Mouse (Mus musculus): Measurements from ENCODE around the gene Lamb3. TPM values are rescaled to one million over a fixed set of nuclear protein-coding genes. Genes with fewer than 3 reads are reported as not detected.

Gene Lamb3
- polyA plus RNA-seq, 1 experiment from 2014 or later: 8.5 TPM

- peak; percentile 48; the same call in 1 of the 2 replicates for ATAC-seq (ENCODE audit: low read depth)
- no peak overlapping the region for H3K27ac ChIP-seq (replicated peaks; ENCODE audit: low read depth, low read length)
- H3K36me3 ChIP-seq (ENCODE audit: control insufficient read depth, insufficient read depth, low read length): no peaks in the 10 kb centered on the region
- H3K9ac ChIP-seq (ENCODE audit: low read depth, low read length): 0 out of 2 replicates have a peak overlapping the region, but pooled peaks have one; percentile 32
- no peak overlapping the region for H3K4me3 ChIP-seq (ENCODE audit: low read depth, low read length)
- H3K4me1 ChIP-seq (ENCODE audit: control insufficient read depth, insufficient read depth, low read length): peaks cover 21% of the 10 kb centered on the region
- 30% methylated on average over 10 of the region's 10 CpGs for WGBS
- no peaks in the 10 kb centered on the region for H3K9me3 ChIP-seq (ENCODE audit: control insufficient read depth, low read length)
- H3K4me2 ChIP-seq (ENCODE audit: low read depth, low read length): peak overlapping the region; percentile 63
- DNase-seq (ENCODE audit: low spot score): peak; percentile 58
- no peaks in the 10 kb centered on the region for H3K27me3 ChIP-seq (replicated peaks; ENCODE audit: control insufficient read depth, insufficient read depth, low read length)
These were observed 160.6 kb downstream of the Lamb3 start for GRCm38 (mm10) chr1:193368055-193368454.

GRCm38 (mm10) chr1:193369091-193369490, 161.6 kb downstream of the Lamb3 start:
- no peaks in the 10 kb centered on the region for H3K9me3 ChIP-seq (ENCODE audit: control insufficient read depth, low read length)
- peak overlapping the region; percentile 69 for H3K9ac ChIP-seq (ENCODE audit: low read depth, low read length)
- no peaks in the 10 kb centered on the region for H3K27me3 ChIP-seq (replicated peaks; ENCODE audit: control insufficient read depth, insufficient read depth, low read length)
- DNase-seq (ENCODE audit: low spot score) (no peak), ATAC-seq (ENCODE audit: low read depth) (no peak)
- H3K4me3 ChIP-seq (ENCODE audit: low read depth, low read length): peak overlapping the region; percentile 57
- peak overlapping the region; percentile 63 for H3K4me2 ChIP-seq (ENCODE audit: low read depth, low read length)
- H3K27ac ChIP-seq (replicated peaks; ENCODE audit: low read depth, low read length): no peak overlapping the region
- peaks cover 21% of the 10 kb centered on the region for H3K4me1 ChIP-seq (ENCODE audit: control insufficient read depth, insufficient read depth, low read length)
- no peaks in the 10 kb centered on the region for H3K36me3 ChIP-seq (ENCODE audit: control insufficient read depth, insufficient read depth, low read length)
- WGBS: 29% methylated on average over 8 of the region's 8 CpGs

GRCm38 (mm10) chr1:193370096-193370495, 162.6 kb downstream of the Lamb3 start, which contains the start of gene Camk1g:
Gene Camk1g (minus strand): TSS chr1:193370298.
- 0% methylated on average over 2 of the region's 2 CpGs for WGBS
- Histone ChIP-seq H3K4me3 (ENCODE audit: low read depth, low read length) (peak within 1 kb of the TSS; percentile 57), H3K4me1 (ENCODE audit: control insufficient read depth, insufficient read depth, low read length) (peaks cover 21% of the 10 kb centered on the region), H3K36me3 (ENCODE audit: control insufficient read depth, insufficient read depth, low read length) (no peaks in the 10 kb centered on the region), H3K9me3 (ENCODE audit: control insufficient read depth, low read length) (no peaks in the 10 kb centered on the region), H3K9ac (ENCODE audit: low read depth, low read length) (peak within 1 kb of the TSS; percentile 69), H3K4me2 (ENCODE audit: low read depth, low read length) (peak within 1 kb of the TSS; percentile 63), H3K27me3 (replicated peaks; ENCODE audit: control insufficient read depth, insufficient read depth, low read length) (no peaks in the 10 kb centered on the region), H3K27ac (replicated peaks; ENCODE audit: low read depth, low read length) (peak within 1 kb of the TSS; percentile 46; the same call in 1 of the 2 replicates)
- peak; percentile 90 for DNase-seq (ENCODE audit: low spot score)
- peak; percentile 94 for ATAC-seq (ENCODE audit: low read depth)

GRCm38 (mm10) chr1:193373906-193374413, 166.5 kb downstream of the Lamb3 start:
- 77% methylated on average over 6 of the region's 6 CpGs for WGBS
- DNase-seq (ENCODE audit: low spot score) (no peak), ATAC-seq (ENCODE audit: low read depth) (no peak)
- Histone ChIP-seq H3K36me3 (ENCODE audit: control insufficient read depth, insufficient read depth, low read length) (no peaks in the 10 kb centered on the region), H3K4me3 (ENCODE audit: low read depth, low read length) (no peak overlapping the region), H3K9ac (ENCODE audit: low read depth, low read length) (no peak overlapping the region), H3K4me2 (ENCODE audit: low read depth, low read length) (no peak overlapping the region), H3K9me3 (ENCODE audit: control insufficient read depth, low read length) (no peaks in the 10 kb centered on the region), H3K27me3 (replicated peaks; ENCODE audit: control insufficient read depth, insufficient read depth, low read length) (no peaks in the 10 kb centered on the region), H3K4me1 (ENCODE audit: control insufficient read depth, insufficient read depth, low read length) (peaks cover 11% of the 10 kb centered on the region), H3K27ac (replicated peaks; ENCODE audit: low read depth, low read length) (no peak overlapping the region)

GRCm38 (mm10) chr1:193376478-193377134, 169.1 kb downstream of the Lamb3 start:
- Histone ChIP-seq H3K4me3 (ENCODE audit: low read depth, low read length) (no peak overlapping the region), H3K36me3 (ENCODE audit: control insufficient read depth, insufficient read depth, low read length) (no peaks in the 10 kb centered on the region), H3K9me3 (ENCODE audit: control insufficient read depth, low read length) (no peaks in the 10 kb centered on the region), H3K4me2 (ENCODE audit: low read depth, low read length) (no peak overlapping the region), H3K27me3 (replicated peaks; ENCODE audit: control insufficient read depth, insufficient read depth, low read length) (no peaks in the 10 kb centered on the region), H3K27ac (replicated peaks; ENCODE audit: low read depth, low read length) (no peak overlapping the region), H3K9ac (ENCODE audit: low read depth, low read length) (no peak overlapping the region), H3K4me1 (ENCODE audit: control insufficient read depth, insufficient read depth, low read length) (peaks cover 2% of the 10 kb centered on the region; the same call in 1 of the 2 replicates)
- ATAC-seq (ENCODE audit: low read depth) (peak; percentile 56; the same call in 1 of the 2 replicates), DNase-seq (ENCODE audit: low spot score) (peak; percentile 74)
- 34% methylated on average over 4 of the region's 4 CpGs for WGBS

GRCm38 (mm10) chr1:193379634-193380033, 172.1 kb downstream of the Lamb3 start:
- Histone ChIP-seq H3K36me3 (ENCODE audit: control insufficient read depth, insufficient read depth, low read length) (no peaks in the 10 kb centered on the region), H3K4me1 (ENCODE audit: control insufficient read depth, insufficient read depth, low read length) (peaks cover 11% of the 10 kb centered on the region), H3K4me3 (ENCODE audit: low read depth, low read length) (no peak overlapping the region), H3K4me2 (ENCODE audit: low read depth, low read length) (no peak overlapping the region), H3K27me3 (replicated peaks; ENCODE audit: control insufficient read depth, insufficient read depth, low read length) (no peaks in the 10 kb centered on the region), H3K9me3 (ENCODE audit: control insufficient read depth, low read length) (no peaks in the 10 kb centered on the region), H3K9ac (ENCODE audit: low read depth, low read length) (no peak overlapping the region), H3K27ac (replicated peaks; ENCODE audit: low read depth, low read length) (no peak overlapping the region)
- 76% methylated on average over 6 of the region's 6 CpGs for WGBS
- no peak for ATAC-seq (ENCODE audit: low read depth)
- DNase-seq (ENCODE audit: low spot score): no peak

- no peak overlapping the region for H3K27ac ChIP-seq (replicated peaks; ENCODE audit: low read depth, low read length)
- H3K27me3 ChIP-seq (replicated peaks; ENCODE audit: control insufficient read depth, insufficient read depth, low read length): no peaks in the 10 kb centered on the region
- no peak for DNase-seq (ENCODE audit: low spot score)
- no peaks in the 10 kb centered on the region for H3K9me3 ChIP-seq (ENCODE audit: control insufficient read depth, low read length)
- H3K4me1 ChIP-seq (ENCODE audit: control insufficient read depth, insufficient read depth, low read length): peaks cover 11% of the 10 kb centered on the region
- 85% methylated on average over 5 of the region's 5 CpGs for WGBS
- no peaks in the 10 kb centered on the region for H3K36me3 ChIP-seq (ENCODE audit: control insufficient read depth, insufficient read depth, low read length)
- no peak overlapping the region for H3K9ac ChIP-seq (ENCODE audit: low read depth, low read length)
- no peak overlapping the region for H3K4me2 ChIP-seq (ENCODE audit: low read depth, low read length)
- H3K4me3 ChIP-seq (ENCODE audit: low read depth, low read length): no peak overlapping the region
- ATAC-seq (ENCODE audit: low read depth): no peak
These were observed 173.4 kb downstream of the Lamb3 start for GRCm38 (mm10) chr1:193380877-193381276.

GRCm38 (mm10) chr1:193381597-193382404, 174.3 kb downstream of the Lamb3 start:
- peak overlapping the region; percentile 83 for H3K27ac ChIP-seq (replicated peaks; ENCODE audit: low read depth, low read length)
- H3K4me3 ChIP-seq (ENCODE audit: low read depth, low read length): peak overlapping the region; percentile 36
- peak overlapping the region; percentile 66 for H3K4me2 ChIP-seq (ENCODE audit: low read depth, low read length)
- no peaks in the 10 kb centered on the region for H3K36me3 ChIP-seq (ENCODE audit: control insufficient read depth, insufficient read depth, low read length)
- peak; percentile 91 for DNase-seq (ENCODE audit: low spot score)
- no peaks in the 10 kb centered on the region for H3K9me3 ChIP-seq (ENCODE audit: control insufficient read depth, low read length)
- H3K9ac ChIP-seq (ENCODE audit: low read depth, low read length): peak overlapping the region; percentile 53; the same call in 1 of the 2 replicates
- WGBS: 14% methylated on average over 11 of the region's 11 CpGs
- ATAC-seq (ENCODE audit: low read depth): peak; percentile 56
- no peaks in the 10 kb centered on the region for H3K27me3 ChIP-seq (replicated peaks; ENCODE audit: control insufficient read depth, insufficient read depth, low read length)
- peaks cover 15% of the 10 kb centered on the region for H3K4me1 ChIP-seq (ENCODE audit: control insufficient read depth, insufficient read depth, low read length)
